Mouse (Mus musculus) heart, embryonic 16.5 days (tissue): Measurements from ENCODE around the gene Cubn. TPM values are rescaled to one million over a fixed set of nuclear protein-coding genes. Genes with fewer than 3 reads are reported as not detected.

Source experiments
- ATAC-seq: fragments of 200-750 bp; cut with Nextera tagmentation; replicated peaks from 2 replicates; pipeline ENCODE4 v1.8.0; 2017; ENCODE audit warnings: moderate number of reproducible peaks; ENCODE audit not compliant: insufficient read depth, low FRiP score; ENCODE audit errors: extremely low read depth
- H3K27ac ChIP-seq: fragments of 300-500 bp; sonication (generic); 2 replicates; pipeline ENCODE4 v1.5.1; 2014; ENCODE audit warnings: mild to moderate bottlenecking, low read length, control low read depth, moderate library complexity
- H3K27me3 ChIP-seq: fragments of 300-500 bp; sonication (generic); 2 replicates; pipeline ENCODE4 v1.6.1; 2014; ENCODE audit warnings: low read length, mixed read lengths; ENCODE audit not compliant: control insufficient read depth, insufficient read depth
- H3K36me3 ChIP-seq: fragments of 300-500 bp; sonication (generic); 2 replicates; pipeline ENCODE4 v1.6.1; 2014; ENCODE audit not compliant: control insufficient read depth, insufficient read depth
- H3K4me1 ChIP-seq: fragments of 300-500 bp; sonication (generic); 2 replicates; pipeline ENCODE4 v1.6.1; 2014; ENCODE audit warnings: low read length, mixed read lengths; ENCODE audit not compliant: control insufficient read depth, insufficient read depth
- H3K4me2 ChIP-seq: fragments of 300-500 bp; sonication (generic); 2 replicates; pipeline ENCODE4 v1.6.1; 2014; ENCODE audit warnings: low read depth, mild to moderate bottlenecking, control low read depth, low read length
- H3K4me3 ChIP-seq: fragments of 300-500 bp; sonication (generic); 2 replicates; pipeline ENCODE4 v1.5.1; 2014; ENCODE audit warnings: mild to moderate bottlenecking, control low read depth, low read length
- H3K9ac ChIP-seq: fragments of 300-500 bp; sonication (generic); 2 replicates; pipeline ENCODE4 v1.6.1; 2014; ENCODE audit warnings: low read length, control low read depth
- H3K9me3 ChIP-seq: fragments of 300-500 bp; sonication (generic); replicated peaks from 2 replicates; pipeline ENCODE4 v1.6.1; 2016; ENCODE audit warnings: low read length; ENCODE audit not compliant: control insufficient read depth
- WGBS: fragments of 180-500 bp; shearing (Covaris S2); extraction: QIAGEN DNeasy Blood & Tissue Kit; methylation state at CpG from one replicate; pipeline ENCODE4 v1.1.7; 2014; 5-methylcytosine and 5-hydroxymethylcytosine counted together
- polyA plus RNA-seq: library from polyadenylated mRNA; unstranded; fragments of >200 nt; fragmentation: Nextera tagmentation; extraction: Ambion mirVana; gene quantifications from 2 replicates; pipeline ENCODE4 v1.2.1, GENCODE M21; 2015

Gene Cubn
- 0.28 and 0.29 TPM in 2 replicates for polyA plus RNA-seq

DNA sequence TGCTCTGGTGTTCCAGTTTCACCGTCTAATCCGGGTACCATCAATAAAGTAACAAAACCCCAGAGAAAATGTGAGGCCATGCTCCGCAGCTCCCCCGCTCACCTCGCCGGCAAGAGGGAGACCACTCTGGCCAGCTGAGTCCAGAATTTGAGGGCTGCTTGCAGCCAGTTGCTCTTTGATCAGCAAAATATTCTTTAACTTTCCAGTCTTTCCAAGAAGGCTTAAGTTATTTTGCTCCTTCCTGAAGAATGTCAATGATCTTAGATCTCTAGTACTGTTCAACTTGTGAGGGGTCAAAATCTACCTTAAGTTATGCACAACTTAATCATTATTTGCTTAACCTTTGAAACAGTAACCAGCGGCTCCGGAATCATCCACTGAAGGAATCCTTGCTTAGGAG is at the start of gene Cubn:
Gene Cubn, minus strand, starts transcription at position 80 of the 400 bp plus-strand sequence.
- WGBS = 67% methylated on average over 8 of the region's 8 CpGs
- Histone ChIP-seq H3K4me3 (no peak within 1 kb of the TSS), H3K36me3 (no peaks in the 10 kb centered on the region), H3K27me3 (no peaks in the 10 kb centered on the region), H3K27ac (no peak within 1 kb of the TSS), H3K9ac (no peak within 1 kb of the TSS), H3K9me3 (no peaks in the 10 kb centered on the region), H3K4me1 (no peaks in the 10 kb centered on the region), H3K4me2 (no peak within 1 kb of the TSS)
- ATAC-seq = no peak

DNA sequence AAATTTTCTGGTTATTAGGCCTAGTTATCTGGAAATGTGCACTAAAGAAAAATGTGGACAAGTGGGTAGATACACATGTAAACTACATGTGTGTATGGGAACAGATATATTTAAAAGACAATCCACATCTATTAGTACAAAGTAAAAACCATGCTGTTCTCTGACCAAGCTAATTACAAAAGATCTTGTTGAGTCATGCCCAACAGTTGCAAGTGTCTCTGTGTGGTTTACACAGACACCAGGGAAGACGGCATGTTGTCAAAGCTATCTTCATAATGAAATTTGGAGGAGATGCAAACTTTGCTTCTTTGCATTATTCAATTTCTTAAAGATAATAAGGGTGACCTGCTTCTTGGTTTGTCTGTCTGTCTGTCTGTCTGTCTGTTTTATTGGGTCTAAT is 48.2 kb upstream of the Cubn start:
- Histone ChIP-seq H3K36me3 (no peaks in the 10 kb centered on the region), H3K9ac (no peak overlapping the region), H3K4me2 (no peak overlapping the region), H3K27me3 (no peaks in the 10 kb centered on the region), H3K4me3 (no peak overlapping the region), H3K9me3 (no peaks in the 10 kb centered on the region), H3K27ac (no peak overlapping the region), H3K4me1 (peaks cover 6% of the 10 kb centered on the region; the same call in 1 of the 2 replicates)
- ATAC-seq = no peak
- 71% methylated on average over 1 of the region's 1 CpGs for WGBS

DNA sequence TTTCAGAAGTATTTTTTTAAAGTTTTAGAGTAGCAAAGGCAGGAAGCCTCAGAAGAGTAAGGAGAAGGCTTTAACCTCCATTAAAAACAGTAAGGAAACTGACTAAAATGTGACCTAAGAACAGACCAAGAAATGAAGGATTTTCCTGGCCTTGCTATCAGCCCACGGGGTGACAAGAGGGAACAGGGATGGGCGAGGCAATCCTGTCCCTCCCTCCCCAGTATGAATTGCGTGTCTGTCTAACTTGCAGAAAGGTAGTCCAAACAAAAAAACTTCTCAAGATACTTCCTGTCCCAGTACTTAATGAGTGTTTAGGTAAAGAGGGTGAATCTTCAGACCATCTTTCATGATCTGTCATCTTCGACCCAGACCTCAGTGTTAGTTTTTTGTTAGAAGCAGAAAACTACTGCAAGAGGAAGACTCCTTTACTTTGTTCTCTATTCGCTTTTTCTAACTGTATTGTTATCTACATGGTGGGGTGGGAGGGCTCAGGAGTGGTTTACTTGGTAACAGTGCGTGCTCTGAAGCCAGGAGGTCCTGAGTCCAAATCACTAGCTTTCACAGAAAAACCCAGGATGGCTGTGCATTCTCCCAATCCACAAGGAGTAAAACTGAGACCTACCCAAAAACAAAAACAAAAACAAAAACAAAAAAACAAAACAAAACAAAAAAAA is 47.2 kb upstream of the Cubn start:
- Histone ChIP-seq H3K4me2 (no peak overlapping the region), H3K36me3 (no peaks in the 10 kb centered on the region), H3K4me1 (peaks cover 7% of the 10 kb centered on the region; the same call in 1 of the 2 replicates), H3K9me3 (no peaks in the 10 kb centered on the region), H3K27me3 (no peaks in the 10 kb centered on the region), H3K27ac (no peak overlapping the region), H3K9ac (no peak overlapping the region), H3K4me3 (no peak overlapping the region)
- 55% methylated on average over 6 of the region's 6 CpGs for WGBS
- no peak for ATAC-seq

DNA sequence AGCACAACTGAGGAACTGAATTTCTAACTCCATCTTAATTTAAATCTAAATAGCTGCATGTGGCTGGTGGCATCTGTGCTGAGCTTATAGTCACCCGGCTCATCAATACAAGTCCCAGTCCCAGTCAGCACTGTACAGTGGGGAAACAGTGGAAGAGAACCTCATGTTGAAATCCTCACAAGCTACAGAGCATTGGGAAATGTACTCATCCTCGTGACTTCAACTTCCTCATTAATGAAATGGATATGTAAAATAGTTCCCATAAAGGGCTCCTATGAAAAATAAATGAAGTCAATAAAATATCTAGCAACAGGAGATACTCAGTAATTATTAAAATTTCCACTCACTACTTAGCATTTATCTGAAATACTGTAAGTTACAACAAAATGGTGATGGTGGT is 46.6 kb upstream of the Cubn start:
- Histone ChIP-seq H3K9ac (no peak overlapping the region), H3K4me1 (peaks cover 4% of the 10 kb centered on the region; the same call in 1 of the 2 replicates), H3K27ac (no peak overlapping the region), H3K4me2 (no peak overlapping the region), H3K9me3 (no peaks in the 10 kb centered on the region), H3K4me3 (no peak overlapping the region), H3K27me3 (no peaks in the 10 kb centered on the region), H3K36me3 (no peaks in the 10 kb centered on the region)
- WGBS = 79% methylated on average over 2 of the region's 2 CpGs
- no peak for ATAC-seq

DNA sequence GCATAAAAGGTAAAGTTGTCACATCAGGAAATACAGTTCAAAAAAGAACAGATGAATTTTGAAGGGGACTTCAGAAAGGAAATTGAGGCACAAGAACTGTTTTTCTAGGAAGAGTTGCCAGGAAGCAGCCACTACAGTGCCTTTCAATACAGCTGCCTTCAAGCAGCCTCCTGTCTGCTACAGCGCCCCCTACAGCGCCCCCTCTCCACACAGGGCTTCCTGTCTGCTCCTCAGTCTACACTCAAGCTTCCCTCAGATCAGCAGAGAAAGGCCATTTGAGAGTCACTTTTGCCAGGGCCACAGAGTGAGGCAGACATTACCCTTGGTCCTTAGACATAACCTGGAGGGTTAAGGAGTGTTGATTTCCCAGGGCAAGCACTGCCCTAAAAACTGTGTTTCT is 46.1 kb upstream of the Cubn start:
- H3K4me3 ChIP-seq = no peak overlapping the region
- no peaks in the 10 kb centered on the region for H3K27me3 ChIP-seq
- no peaks in the 10 kb centered on the region for H3K9me3 ChIP-seq
- H3K27ac ChIP-seq = no peak overlapping the region
- 0 out of 2 replicates have a peak, but pooled peaks cover 2% of the 10 kb centered on the region for H3K4me1 ChIP-seq
- H3K9ac ChIP-seq = no peak overlapping the region
- no peak overlapping the region for H3K4me2 ChIP-seq
- WGBS = 20% methylated on average over 2 of the region's 2 CpGs
- no peak for ATAC-seq
- no peaks in the 10 kb centered on the region for H3K36me3 ChIP-seq

DNA sequence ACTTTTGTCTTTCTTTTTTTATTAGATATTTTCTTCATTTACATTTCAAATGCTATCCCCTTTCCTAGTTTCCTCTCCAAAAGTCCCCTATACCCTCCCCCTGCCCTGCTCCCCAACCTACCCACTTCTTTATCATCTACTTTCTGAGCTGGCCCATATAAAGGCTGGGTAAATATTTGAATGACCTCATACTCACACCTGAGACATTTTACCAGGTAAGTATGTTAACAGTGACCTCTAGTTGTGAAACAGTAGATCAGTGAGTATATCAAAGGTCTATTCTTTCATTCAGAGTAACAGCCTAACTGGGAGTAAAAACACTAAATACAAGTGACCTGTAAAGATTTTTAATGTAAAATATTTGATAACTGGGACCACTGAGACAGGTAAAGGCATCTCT is 45.1 kb upstream of the Cubn start:
- no peak overlapping the region for H3K9ac ChIP-seq

DNA sequence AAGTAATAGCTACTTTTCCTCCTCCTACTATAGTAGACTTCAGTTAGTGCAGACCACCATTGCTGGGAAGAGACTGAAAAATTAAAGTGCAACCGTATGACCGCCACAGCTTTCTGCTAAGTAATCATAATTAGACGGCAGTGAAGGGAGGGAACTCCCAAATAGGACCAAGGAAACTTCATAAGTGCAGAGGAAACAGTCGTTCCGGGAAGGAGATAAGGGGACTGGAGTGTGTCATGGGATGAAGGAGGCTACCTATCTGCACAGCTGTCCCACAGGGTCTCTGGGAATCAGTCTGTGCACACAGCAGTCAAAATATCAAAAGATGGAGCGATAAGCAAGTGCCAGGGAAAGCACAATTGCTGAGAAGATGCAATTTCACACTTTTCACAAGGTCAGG is 39.0 kb upstream of the Cubn start:
- WGBS = 54% methylated on average over 6 of the region's 6 CpGs
- H3K27me3 ChIP-seq = no peaks in the 10 kb centered on the region
- H3K4me1 ChIP-seq = 0 out of 2 replicates have a peak, but pooled peaks cover 10% of the 10 kb centered on the region
- ATAC-seq = no peak
- no peaks in the 10 kb centered on the region for H3K36me3 ChIP-seq
- no peaks in the 10 kb centered on the region for H3K9me3 ChIP-seq
- H3K4me3 ChIP-seq = no peak overlapping the region
- no peak overlapping the region for H3K27ac ChIP-seq
- H3K9ac ChIP-seq = no peak overlapping the region
- no peak overlapping the region for H3K4me2 ChIP-seq

More for the DNA sequence above, 45.1 kb upstream of the Cubn start:
- H3K4me3 ChIP-seq = no peak overlapping the region
- H3K9me3 ChIP-seq = no peaks in the 10 kb centered on the region
- no peak overlapping the region for H3K4me2 ChIP-seq
- no peaks in the 10 kb centered on the region for H3K36me3 ChIP-seq
- H3K27me3 ChIP-seq = no peaks in the 10 kb centered on the region
- ATAC-seq = no peak
- no peak overlapping the region for H3K27ac ChIP-seq
- 0 out of 2 replicates have a peak, but pooled peaks cover 2% of the 10 kb centered on the region for H3K4me1 ChIP-seq

DNA sequence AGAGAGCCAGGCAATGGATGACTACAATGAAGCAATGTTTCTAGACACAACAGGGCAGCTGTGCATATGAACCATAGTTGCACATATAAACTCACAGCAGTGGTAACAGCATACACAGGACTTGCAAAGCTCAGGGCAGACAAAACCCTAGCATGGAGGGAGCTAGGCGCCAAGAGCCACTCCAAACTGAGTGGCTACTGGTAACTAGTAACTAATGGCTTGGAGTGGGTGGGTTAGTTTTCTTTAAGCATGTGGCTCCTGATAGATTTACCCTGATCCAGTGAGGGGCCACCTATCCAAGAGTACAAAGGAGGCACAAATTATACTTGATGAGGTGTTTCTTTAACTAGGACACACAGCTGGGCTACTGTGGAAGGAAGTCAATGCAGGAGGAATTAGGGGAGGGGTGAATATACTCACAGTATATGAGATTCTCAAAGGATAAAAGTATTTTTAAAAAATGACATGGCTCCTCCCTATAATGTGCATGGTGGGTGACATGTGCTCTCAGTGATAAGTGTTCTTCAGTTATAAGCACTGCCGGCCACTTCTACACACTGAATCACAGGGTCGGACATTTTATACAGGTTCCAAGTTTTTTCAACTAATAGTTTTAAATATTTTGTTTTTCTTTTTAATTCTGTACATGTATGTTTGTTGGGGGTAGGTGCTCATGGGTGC is 37.8 kb upstream of the Cubn start:
- H3K9me3 ChIP-seq = no peaks in the 10 kb centered on the region
- H3K4me3 ChIP-seq = no peak overlapping the region
- no peaks in the 10 kb centered on the region for H3K27me3 ChIP-seq
- 87% methylated on average over 3 of the region's 3 CpGs for WGBS
- 0 out of 2 replicates have a peak, but pooled peaks cover 8% of the 10 kb centered on the region for H3K4me1 ChIP-seq
- H3K27ac ChIP-seq = no peak overlapping the region
- ATAC-seq = no peak
- no peak overlapping the region for H3K4me2 ChIP-seq
- H3K36me3 ChIP-seq = no peaks in the 10 kb centered on the region
- no peak overlapping the region for H3K9ac ChIP-seq

DNA sequence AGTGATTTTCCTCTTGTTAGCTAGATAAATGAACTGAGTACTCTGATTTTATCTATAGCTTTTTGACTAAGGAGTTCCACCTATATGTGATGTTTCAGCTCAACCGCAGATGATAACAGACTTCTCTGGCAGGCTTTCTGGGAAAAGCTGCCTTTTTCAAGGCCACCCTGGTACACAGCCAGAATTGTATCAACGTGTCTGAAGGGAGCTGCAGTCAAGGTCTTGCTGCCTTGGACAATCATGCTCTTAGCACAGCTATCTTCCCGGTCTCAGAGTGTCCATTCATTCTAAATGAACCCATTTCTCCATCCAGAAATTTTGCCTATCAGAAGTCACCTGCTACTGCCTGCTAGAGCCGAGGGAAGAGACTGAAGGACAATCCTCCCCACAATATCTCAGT is 35.9 kb upstream of the Cubn start:
- Histone ChIP-seq H3K9me3 (no peaks in the 10 kb centered on the region), H3K27ac (0 out of 2 replicates have a peak overlapping the region, but pooled peaks have one; percentile 1), H3K27me3 (no peaks in the 10 kb centered on the region), H3K4me3 (no peak overlapping the region), H3K4me1 (0 out of 2 replicates have a peak, but pooled peaks cover 13% of the 10 kb centered on the region), H3K4me2 (no peak overlapping the region), H3K9ac (no peak overlapping the region), H3K36me3 (no peaks in the 10 kb centered on the region)
- 46% methylated on average over 4 of the region's 4 CpGs for WGBS
- no peak for ATAC-seq
